Mouse (Mus musculus): ENCODE data around the gene Tmem256.

GRCm38 (mm10) chr11:69878399-69878798 lies 40.1 kb downstream of the Tmem256 start:
- TF ChIP-seq CTCF (IDR thresholded peaks at IDR 0.05; ENCODE audit: low read depth, low read length) (no peak), GATA1 (IDR thresholded peaks at IDR 0.05; ENCODE audit: borderline replicate concordance, low read length) (no peak), GATA2 (IDR thresholded peaks at IDR 0.05; ENCODE audit: borderline replicate concordance, low read depth, low read length) (no peak), POLR2AphosphoS5 (IDR thresholded peaks at IDR 0.05; ENCODE audit: insufficient replicate concordance, low read depth, low read length) (no peak)
